In genomic region chr11:76267550-76267949, GRCm38 (mm10) we compare ENCODE assay signal across 11 mouse cellular contexts. TPM values are rescaled to one million over a fixed set of nuclear protein-coding genes. Genes with fewer than 3 reads are reported as not detected.
DNase-seq lines count a peak whose midpoint lies in the region; ATAC-seq and TF ChIP-seq lines count a peak whose summit lies in the region.
"Had no signal": no experiment of that assay in that cellular context is flagged by ENCODE, and none has a peak within 500 bp of the region (broad histone marks: within the 10 kb centered on the region; RNA-seq: fewer than 3 reads in every experiment).

No protein-coding gene starts in this region.

- no peaks in the 10 kb centered on the region for H3K9me3 ChIP-seq in liver, postnatal 0 days (ENCODE audit: low read length)
- H3K9me3 ChIP-seq in liver, embryonic 11.5 days (ENCODE audit: control insufficient read depth, low read length) = no peaks in the 10 kb centered on the region
- no peaks in the 10 kb centered on the region for H3K9me3 ChIP-seq in forebrain, embryonic 14.5 days (replicated peaks; ENCODE audit: control insufficient read depth, low read length)
- no peaks in the 10 kb centered on the region for H3K9me3 ChIP-seq in limb, embryonic 15.5 days
- no peaks in the 10 kb centered on the region for H3K9me3 ChIP-seq in stomach, embryonic 15.5 days
- H3K9me3 ChIP-seq in kidney, embryonic 14.5 days (ENCODE audit: control insufficient read depth, low read length) = no peaks in the 10 kb centered on the region

- no peak for TF ChIP-seq EP300 in liver, postnatal 0 days (IDR thresholded peaks at IDR 0.05; ENCODE audit: low read depth)

- H3K4me3 ChIP-seq in liver, postnatal 0 days (ENCODE audit: low read depth, low read length) = no peak overlapping the region
- no peak overlapping the region for H3K4me3 ChIP-seq in liver, embryonic 11.5 days (ENCODE audit: low read depth, low read length)
- no peak overlapping the region for H3K4me3 ChIP-seq in forebrain, embryonic 14.5 days (ENCODE audit: low read depth, low read length)
- no peak overlapping the region for H3K4me3 ChIP-seq in limb, embryonic 15.5 days
- H3K4me3 ChIP-seq in stomach, embryonic 15.5 days (replicated peaks) = no peak overlapping the region
- no peak overlapping the region for H3K4me3 ChIP-seq in kidney, embryonic 14.5 days (ENCODE audit: low read length)

- no peak overlapping the region for H3K9ac ChIP-seq in liver, postnatal 0 days (replicated peaks)
- no peak overlapping the region for H3K9ac ChIP-seq in liver, embryonic 11.5 days (ENCODE audit: low read depth, low read length)
- no peak overlapping the region for H3K9ac ChIP-seq in forebrain, embryonic 14.5 days (ENCODE audit: low read length)
- H3K9ac ChIP-seq in limb, embryonic 15.5 days = no peak overlapping the region
- H3K9ac ChIP-seq in stomach, embryonic 15.5 days = no peak overlapping the region
- no peak overlapping the region for H3K9ac ChIP-seq in kidney, embryonic 14.5 days (ENCODE audit: low read depth, low read length)

- H3K4me2 ChIP-seq in liver, postnatal 0 days (ENCODE audit: low read depth, low read length) = no peak overlapping the region
- H3K4me2 ChIP-seq in liver, embryonic 11.5 days = no peak overlapping the region
- no peak overlapping the region for H3K4me2 ChIP-seq in forebrain, embryonic 14.5 days (ENCODE audit: low read length)
- H3K4me2 ChIP-seq in limb, embryonic 15.5 days = no peak overlapping the region
- H3K4me2 ChIP-seq in stomach, embryonic 15.5 days = no peak overlapping the region
- no peak overlapping the region for H3K4me2 ChIP-seq in kidney, embryonic 14.5 days (replicated peaks; ENCODE audit: low read depth, low read length)

- H3K27me3 ChIP-seq in liver, postnatal 0 days (ENCODE audit: insufficient read depth, low read length) = no peaks in the 10 kb centered on the region
- H3K27me3 ChIP-seq in liver, embryonic 11.5 days (replicated peaks; ENCODE audit: control insufficient read depth, insufficient read depth, low read length) = no peaks in the 10 kb centered on the region
- H3K27me3 ChIP-seq in forebrain, embryonic 14.5 days (replicated peaks; ENCODE audit: control insufficient read depth, insufficient read depth, low read length) = no peaks in the 10 kb centered on the region
- H3K27me3 ChIP-seq in limb, embryonic 15.5 days = no peaks in the 10 kb centered on the region
- no peaks in the 10 kb centered on the region for H3K27me3 ChIP-seq in stomach, embryonic 15.5 days (replicated peaks)
- no peaks in the 10 kb centered on the region for H3K27me3 ChIP-seq in kidney, embryonic 14.5 days (ENCODE audit: control insufficient read depth, insufficient read depth, low read length)

- TF ChIP-seq CTCF in liver, postnatal 0 days (IDR thresholded peaks at IDR 0.05; ENCODE audit: low read depth) = no peak

- DNase-seq in liver, postnatal 0 days = no peak
- DNase-seq in liver, embryonic 11.5 days (ENCODE audit: low spot score) = no peak
- DNase-seq in forebrain, embryonic 14.5 days (ENCODE audit: low spot score) = no peak
- DNase-seq in spleen, postnatal 10 days (ENCODE audit: low spot score in 2 of 2) = no peak
- no peak for DNase-seq in heart, adult 18-20 months
- DNase-seq: lung, postnatal 10 days; thymus, adult 18-20 months had no signal

- WGBS in liver, postnatal 0 days (ENCODE audit: insufficient replicate concordance) = 70% methylated on average over 7 of the region's 7 CpGs
- 64% methylated on average over 7 of the region's 7 CpGs for WGBS in liver, embryonic 11.5 days
- WGBS in forebrain, embryonic 14.5 days = 27% methylated on average over 7 of the region's 7 CpGs
- 60% methylated on average over 7 of the region's 7 CpGs for WGBS in limb, embryonic 15.5 days
- 59% methylated on average over 7 of the region's 7 CpGs for WGBS in stomach, embryonic 15.5 days
- 72% methylated on average over 7 of the region's 7 CpGs for WGBS in kidney, embryonic 14.5 days

- H3K36me3 ChIP-seq in liver, postnatal 0 days (replicated peaks; ENCODE audit: insufficient read depth, low read length) = no peaks in the 10 kb centered on the region
- no peaks in the 10 kb centered on the region for H3K36me3 ChIP-seq in liver, embryonic 11.5 days (ENCODE audit: control insufficient read depth, insufficient read depth, low read length)
- peaks cover 5% of the 10 kb centered on the region; the same call in 1 of the 2 replicates for H3K36me3 ChIP-seq in forebrain, embryonic 14.5 days (ENCODE audit: control insufficient read depth, insufficient read depth, low read length)
- peaks cover 20% of the 10 kb centered on the region; the same call in 1 of the 2 replicates for H3K36me3 ChIP-seq in limb, embryonic 15.5 days
- H3K36me3 ChIP-seq in stomach, embryonic 15.5 days = peaks cover 4% of the 10 kb centered on the region; the same call in 1 of the 2 replicates
- H3K36me3 ChIP-seq in kidney, embryonic 14.5 days (ENCODE audit: control insufficient read depth, insufficient read depth, low read length) = peaks cover 7% of the 10 kb centered on the region; the same call in 1 of the 2 replicates

- no peaks in the 10 kb centered on the region for H3K4me1 ChIP-seq in liver, postnatal 0 days (ENCODE audit: insufficient read depth)
- no peaks in the 10 kb centered on the region; the same call in 1 of the 2 replicates for H3K4me1 ChIP-seq in liver, embryonic 11.5 days (replicated peaks; ENCODE audit: control insufficient read depth, insufficient read depth, low read length)
- peaks cover 22% of the 10 kb centered on the region for H3K4me1 ChIP-seq in forebrain, embryonic 14.5 days (ENCODE audit: control insufficient read depth, insufficient read depth, low read length)
- peaks cover 21% of the 10 kb centered on the region for H3K4me1 ChIP-seq in limb, embryonic 15.5 days
- 0 out of 2 replicates have a peak, but pooled peaks cover 4% of the 10 kb centered on the region for H3K4me1 ChIP-seq in stomach, embryonic 15.5 days
- H3K4me1 ChIP-seq in kidney, embryonic 14.5 days (ENCODE audit: control insufficient read depth, insufficient read depth, low read length) = no peaks in the 10 kb centered on the region

- ATAC-seq in liver, postnatal 0 days = no peak
- no peak for ATAC-seq in liver, embryonic 11.5 days (replicated peaks; ENCODE audit: low FRiP score)
- ATAC-seq in forebrain, embryonic 14.5 days = peak; percentile 35; the same call in 1 of the 2 replicates
- no peak for ATAC-seq in limb, embryonic 15.5 days (ENCODE audit: insufficient number of reproducible peaks, low FRiP score, low TSS enrichment, low read depth)
- no peak for ATAC-seq in stomach, embryonic 15.5 days (ENCODE audit: insufficient read depth, low FRiP score, low read depth)
- no peak for ATAC-seq in kidney, embryonic 14.5 days (ENCODE audit: low FRiP score, low TSS enrichment)

- H3K27ac ChIP-seq in liver, postnatal 0 days (ENCODE audit: low read depth) = peak overlapping the region; percentile 53
- no peak overlapping the region for H3K27ac ChIP-seq in liver, embryonic 11.5 days (ENCODE audit: low read depth, low read length)
- peak overlapping the region; percentile 59 for H3K27ac ChIP-seq in forebrain, embryonic 14.5 days (ENCODE audit: low read depth, low read length)
- peak overlapping the region; percentile 30; the same call in 1 of the 2 replicates for H3K27ac ChIP-seq in limb, embryonic 15.5 days
- H3K27ac ChIP-seq in stomach, embryonic 15.5 days = peak overlapping the region; percentile 45; the same call in 1 of the 2 replicates
- no peak overlapping the region for H3K27ac ChIP-seq in kidney, embryonic 14.5 days (ENCODE audit: low read depth, low read length)

RNA-seq across cellular contexts. Expression of gene Glod4, which starts 24.0 kb away (rescaled TPM):
- 41.8 and 43.6 TPM in 2 replicates for polyA plus RNA-seq in liver, postnatal 0 days (2015; fragmentation: Nextera tagmentation; extraction: Ambion mirVana)
- polyA plus RNA-seq in liver, embryonic 11.5 days (2014; fragmentation: Nextera tagmentation; extraction: Ambion mirVana) = 137 and 144 TPM in 2 replicates
- polyA plus RNA-seq in forebrain, embryonic 14.5 days (2014; fragmentation: Nextera tagmentation; extraction: Ambion mirVana) = 137 and 144 TPM in 2 replicates
- 128 and 131 TPM in 2 replicates for polyA plus RNA-seq in limb, embryonic 15.5 days (2015; fragmentation: Nextera tagmentation; extraction: Ambion mirVana)
- polyA plus RNA-seq in stomach, embryonic 15.5 days (2015; fragmentation: Nextera tagmentation; extraction: Ambion mirVana) = 119 and 123 TPM in 2 replicates
- polyA plus RNA-seq in kidney, embryonic 14.5 days (2014; fragmentation: Nextera tagmentation; extraction: Ambion mirVana) = 155 and 160 TPM in 2 replicates
- total RNA-seq in heart, adult 18-20 months (2021) = 10 to 100 TPM; 40.3 to 44.6 TPM

RNA-seq across cellular contexts. Expression of gene Mrm3, which starts 24.0 kb away (rescaled TPM):
- 13.9 and 14.8 TPM in 2 replicates for polyA plus RNA-seq in liver, postnatal 0 days (2015; fragmentation: Nextera tagmentation; extraction: Ambion mirVana)
- 36.3 and 37.0 TPM in 2 replicates for polyA plus RNA-seq in liver, embryonic 11.5 days (2014; fragmentation: Nextera tagmentation; extraction: Ambion mirVana)
- polyA plus RNA-seq in forebrain, embryonic 14.5 days (2014; fragmentation: Nextera tagmentation; extraction: Ambion mirVana) = 21.6 and 23.8 TPM in 2 replicates
- 22.8 and 27.2 TPM in 2 replicates for polyA plus RNA-seq in limb, embryonic 15.5 days (2015; fragmentation: Nextera tagmentation; extraction: Ambion mirVana)
- polyA plus RNA-seq in stomach, embryonic 15.5 days (2015; fragmentation: Nextera tagmentation; extraction: Ambion mirVana) = 24.7 and 25.8 TPM in 2 replicates
- polyA plus RNA-seq in kidney, embryonic 14.5 days (2014; fragmentation: Nextera tagmentation; extraction: Ambion mirVana) = 25.2 and 29.3 TPM in 2 replicates
- 10 to 100 TPM; 24.6 to 27.4 TPM for total RNA-seq in heart, adult 18-20 months (2021)

RNA-seq across cellular contexts. Expression of gene Gemin4, which starts 50.1 kb away (rescaled TPM):
- polyA plus RNA-seq in liver, postnatal 0 days (2015; fragmentation: Nextera tagmentation; extraction: Ambion mirVana) = 6.8 and 9.5 TPM in 2 replicates
- 50.2 and 58.3 TPM in 2 replicates for polyA plus RNA-seq in liver, embryonic 11.5 days (2014; fragmentation: Nextera tagmentation; extraction: Ambion mirVana)
- polyA plus RNA-seq in forebrain, embryonic 14.5 days (2014; fragmentation: Nextera tagmentation; extraction: Ambion mirVana) = 25.0 and 25.7 TPM in 2 replicates
- 24.0 and 26.6 TPM in 2 replicates for polyA plus RNA-seq in limb, embryonic 15.5 days (2015; fragmentation: Nextera tagmentation; extraction: Ambion mirVana)
- 27.9 and 29.8 TPM in 2 replicates for polyA plus RNA-seq in stomach, embryonic 15.5 days (2015; fragmentation: Nextera tagmentation; extraction: Ambion mirVana)
- 18.8 and 43.8 TPM in 2 replicates for polyA plus RNA-seq in kidney, embryonic 14.5 days (2014; fragmentation: Nextera tagmentation; extraction: Ambion mirVana)
- 1 to 10 TPM; 3.2 to 4.3 TPM for total RNA-seq in heart, adult 18-20 months (2021)

RNA-seq across cellular contexts. Expression of gene Dbil5, which starts 50.1 kb away (rescaled TPM):
- polyA plus RNA-seq in liver, postnatal 0 days (2015; fragmentation: Nextera tagmentation; extraction: Ambion mirVana) = 0.73 and 0.86 TPM in 2 replicates
- 0.74 TPM in 1 of 2 replicates, not detected in the other for polyA plus RNA-seq in liver, embryonic 11.5 days (2014; fragmentation: Nextera tagmentation; extraction: Ambion mirVana)
- not detected in 2 replicates for polyA plus RNA-seq in forebrain, embryonic 14.5 days (2014; fragmentation: Nextera tagmentation; extraction: Ambion mirVana)
- 0.88 and 1.5 TPM in 2 replicates for polyA plus RNA-seq in limb, embryonic 15.5 days (2015; fragmentation: Nextera tagmentation; extraction: Ambion mirVana)
- polyA plus RNA-seq in stomach, embryonic 15.5 days (2015; fragmentation: Nextera tagmentation; extraction: Ambion mirVana) = 0.90 and 1.5 TPM in 2 replicates
- 1.2 and 1.6 TPM in 2 replicates for polyA plus RNA-seq in kidney, embryonic 14.5 days (2014; fragmentation: Nextera tagmentation; extraction: Ambion mirVana)
- under 1 TPM; 0.50 to 0.90 TPM for total RNA-seq in heart, adult 18-20 months (2021)
- total RNA-seq: gastrocnemius, adult 18-20 months had no signal

Comparison
In these comparisons a context has a peak if more than half of its experiments do, and no peak if none do; other contexts are left out.
1. H3K27ac ChIP-seq: peak in liver, postnatal 0 days (single experiment), forebrain, embryonic 14.5 days (single experiment), limb, embryonic 15.5 days (single experiment) and stomach, embryonic 15.5 days (single experiment); none in liver, embryonic 11.5 days (single experiment) and kidney, embryonic 14.5 days (single experiment).